Comparison of ENCODE assay signal across 18 mouse cellular contexts in the genomic region with DNA sequence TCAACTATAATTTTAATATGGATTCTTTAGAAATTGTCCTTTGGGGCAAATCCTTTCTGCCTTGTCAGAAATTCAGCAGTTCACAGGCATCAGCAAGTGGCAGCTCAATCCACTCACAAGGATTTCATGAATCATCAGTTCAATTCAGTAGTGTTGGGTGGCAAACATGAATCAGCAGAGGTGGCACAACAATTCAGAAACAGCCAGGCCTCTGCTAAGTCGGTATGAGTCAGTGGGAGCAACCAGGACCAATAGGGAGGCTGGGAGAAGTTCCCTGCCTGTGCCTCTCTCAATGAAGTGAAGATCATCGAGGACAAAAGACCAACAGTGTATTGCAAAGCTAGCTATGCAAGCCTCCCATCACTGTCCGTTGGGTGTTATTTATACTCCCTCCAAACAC.
DNase-seq lines count a peak whose midpoint lies in the region; ATAC-seq lines count a peak whose summit lies in the region.
"Had no signal": no experiment of that assay in that cellular context is flagged by ENCODE, and none has a peak within 500 bp of the region (broad histone marks: within the 10 kb centered on the region; RNA-seq: fewer than 3 reads in every experiment).

No protein-coding gene starts in this region.

- ATAC-seq in frontal cortex, adult (ENCODE audit: low TSS enrichment), result peak; percentile 86
- ATAC-seq: activated CD4-positive, CD25-positive, alpha-beta regulatory T cell, adult 4 months; forebrain, embryonic 15.5 days; hindbrain, embryonic 16.5 days; inflammation-experienced regulatory T-cells, adult 6 months; intestine, postnatal 0 days had no signal

- DNase-seq in adrenal gland, adult 2 months, result peak; percentile 37
- no peak for DNase-seq in adrenal gland, postnatal 10 days
- DNase-seq in frontal cortex, postnatal 14 days (ENCODE audit: low spot score in 2 of 2), result no peak
- peak; percentile 39 for DNase-seq in NIH3T3 (ENCODE audit: low read depth)
- DNase-seq in layer of hippocampus, postnatal 25 days (ENCODE audit: extremely low spot score in 1 of 2, low spot score in 1 of 2), result no peak
- DNase-seq in kidney, postnatal 25 days, result no peak
- DNase-seq: cerebellum, adult 18-20 months; cerebellum, postnatal 14 days; embryo, embryonic 11 days; gastrocnemius, postnatal 14 days; heart, adult 2 months; kidney, adult 8-10 months had no signal

Comparison
In these comparisons a context has a peak if more than half of its experiments do, and no peak if none do; other contexts are left out.
1. DNase-seq: peak in adrenal gland, adult 2 months (single experiment) and NIH3T3 (single experiment); none in adrenal gland, postnatal 10 days (single experiment), frontal cortex, postnatal 14 days (0 of 2), layer of hippocampus, postnatal 25 days (0 of 2) and kidney, postnatal 25 days (0 of 2).